Mouse (Mus musculus): ENCODE measurements around the gene Hk1. TPM values are rescaled to one million over a fixed set of nuclear protein-coding genes. Genes with fewer than 3 reads are reported as not detected.

Gene Hk1
- 3.1 TPM for polyA plus RNA-seq (2014; fragmentation: Illumina TruSeq; extraction: RNeasy Lipid Tissue Mini Kit (QIAGEN cat#74804); ENCODE audit: low read depth, low replicate concordance)

DNA sequence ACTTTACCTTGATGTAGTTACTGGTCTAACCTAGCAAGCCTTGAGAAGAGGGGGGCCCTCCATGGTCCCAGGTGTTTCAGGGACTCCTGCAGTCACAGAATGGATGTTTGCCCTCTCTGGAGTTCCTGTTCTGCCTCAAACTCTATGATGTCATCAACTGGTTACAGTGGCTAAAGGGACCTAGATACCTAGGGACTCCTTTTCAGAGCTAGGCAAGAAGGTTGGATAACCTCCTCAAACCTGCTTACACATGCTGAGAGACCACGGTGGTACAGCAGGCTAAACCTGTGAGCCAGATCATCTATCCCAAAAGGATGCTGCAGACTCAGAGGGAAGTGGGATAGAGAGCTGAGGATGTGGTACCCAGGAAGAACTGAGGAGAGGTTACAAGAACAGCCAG, at the start of gene Hk1:
Gene Hk1, minus strand, starts transcription at position 101 of the 400 bp plus-strand sequence.

DNA sequence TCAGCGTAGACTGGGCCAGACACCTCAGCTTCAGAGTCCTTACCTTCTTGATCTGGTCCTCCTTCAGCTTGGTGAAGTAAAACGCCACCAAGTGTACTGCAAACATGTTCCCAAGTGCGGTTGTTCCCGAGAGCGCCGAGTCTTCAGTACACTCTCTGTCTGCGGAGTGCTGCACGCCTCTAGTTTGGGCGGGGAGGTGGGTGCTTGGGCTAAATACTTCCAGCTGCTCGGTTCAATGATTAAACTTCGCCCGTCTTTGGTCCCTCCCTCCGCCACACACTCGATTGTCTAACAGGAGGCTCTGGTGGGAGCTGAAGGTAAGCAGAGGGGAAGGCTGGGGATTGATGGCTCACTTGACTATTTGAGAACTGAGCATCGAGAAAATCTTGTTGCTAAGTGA, 42.5 kb upstream of the Hk1 start, which contains the start of gene Hkdc1:
Gene Hkdc1, minus strand, starts transcription at position 237 of the 400 bp plus-strand sequence.

DNA sequence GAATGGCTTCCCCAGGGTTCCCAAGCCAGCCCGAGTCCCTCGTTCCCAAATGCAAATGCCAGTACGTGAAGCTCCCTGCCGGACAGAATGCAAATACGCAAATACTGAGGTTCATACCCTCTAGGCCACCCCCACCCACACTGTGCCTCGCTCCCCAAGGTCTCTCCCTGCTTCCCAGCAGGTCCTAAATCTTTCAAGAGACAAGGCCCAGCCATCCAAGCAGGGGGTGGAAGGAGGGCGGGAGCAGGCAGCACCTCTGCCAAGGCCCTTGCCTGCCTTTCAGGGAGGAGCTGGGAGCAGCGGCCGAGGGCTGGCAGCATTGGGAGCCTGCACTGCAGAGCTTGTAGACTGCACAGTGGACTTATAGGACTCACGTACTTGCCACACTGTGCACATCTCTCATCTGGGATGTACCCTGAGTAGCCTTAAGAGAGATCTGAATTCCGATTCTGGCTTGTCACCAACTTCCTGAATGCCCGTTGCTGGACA, 127.7 kb downstream of the Hk1 start, which contains the start of gene Tacr2:
Gene Tacr2, plus strand, starts transcription at position 439 of the 489 bp plus-strand sequence.

DNA sequence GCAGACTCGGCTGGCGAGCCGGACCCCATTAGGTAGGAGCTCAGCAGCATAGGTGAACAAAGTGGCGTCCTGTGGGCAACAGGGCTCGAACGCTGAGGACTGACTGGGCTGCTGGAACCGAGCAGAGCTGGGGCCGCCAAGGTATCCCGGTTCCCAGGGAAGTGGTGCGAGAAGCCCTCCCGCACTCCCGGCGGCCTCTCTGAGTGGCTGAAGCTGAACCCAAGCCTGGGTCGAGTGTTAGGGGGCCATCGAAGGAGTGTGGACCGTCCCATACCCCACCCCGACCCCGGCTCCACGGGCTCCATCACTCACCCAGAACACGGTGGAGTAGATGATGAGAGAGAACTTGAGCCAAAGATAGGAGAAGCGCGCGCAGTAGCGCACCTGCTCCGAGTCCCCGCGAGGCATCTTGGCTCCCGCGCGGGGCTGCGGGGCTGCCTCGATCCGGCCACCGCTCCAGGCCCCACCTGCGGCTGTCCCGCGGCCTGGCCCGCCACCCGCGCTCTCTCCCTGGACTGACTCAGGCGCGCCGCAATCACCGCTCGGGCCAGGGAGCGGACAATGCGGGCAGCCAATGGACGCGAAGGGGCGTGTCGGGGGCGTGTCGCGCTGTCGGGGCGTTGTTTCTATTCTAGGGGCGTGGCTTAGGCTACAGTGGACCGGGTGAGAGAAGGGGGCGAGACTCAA, 148.9 kb downstream of the Hk1 start, which contains the start of gene Tspan15:
Gene Tspan15, minus strand, starts transcription at position 544 of the 687 bp plus-strand sequence.

Other genes starting within 250 kb of the Hk1 start
- gene Neurog3, start 246.8 kb downstream of the Hk1 start, polyA plus RNA-seq (2014; fragmentation: Illumina TruSeq; extraction: RNeasy Lipid Tissue Mini Kit (QIAGEN cat#74804); ENCODE audit: low read depth, low replicate concordance) = not detected
- 5.3 TPM for gene Fam241b, start 236.0 kb downstream of the Hk1 start, polyA plus RNA-seq (2014; fragmentation: Illumina TruSeq; extraction: RNeasy Lipid Tissue Mini Kit (QIAGEN cat#74804); ENCODE audit: low read depth, low replicate concordance)
- 13.2 TPM for gene Tspan15, start 148.7 kb downstream of the Hk1 start, polyA plus RNA-seq (2014; fragmentation: Illumina TruSeq; extraction: RNeasy Lipid Tissue Mini Kit (QIAGEN cat#74804); ENCODE audit: low read depth, low replicate concordance)
- 15.5 TPM for gene Tacr2, start 127.5 kb downstream of the Hk1 start, polyA plus RNA-seq (2014; fragmentation: Illumina TruSeq; extraction: RNeasy Lipid Tissue Mini Kit (QIAGEN cat#74804); ENCODE audit: low read depth, low replicate concordance)
- not detected for gene Hkdc1, start 42.6 kb upstream of the Hk1 start, polyA plus RNA-seq (2014; fragmentation: Illumina TruSeq; extraction: RNeasy Lipid Tissue Mini Kit (QIAGEN cat#74804); ENCODE audit: low read depth, low replicate concordance)
- gene 4930507D05Rik, start 69.6 kb upstream of the Hk1 start, polyA plus RNA-seq (2014; fragmentation: Illumina TruSeq; extraction: RNeasy Lipid Tissue Mini Kit (QIAGEN cat#74804); ENCODE audit: low read depth, low replicate concordance) = not detected
- gene Supv3l1, start 69.8 kb upstream of the Hk1 start, polyA plus RNA-seq (2014; fragmentation: Illumina TruSeq; extraction: RNeasy Lipid Tissue Mini Kit (QIAGEN cat#74804); ENCODE audit: low read depth, low replicate concordance) = 23.1 TPM
- gene Vps26a, start 106.9 kb upstream of the Hk1 start, polyA plus RNA-seq (2014; fragmentation: Illumina TruSeq; extraction: RNeasy Lipid Tissue Mini Kit (QIAGEN cat#74804); ENCODE audit: low read depth, low replicate concordance) = 180 TPM
- gene Srgn, start 147.5 kb upstream of the Hk1 start, polyA plus RNA-seq (2014; fragmentation: Illumina TruSeq; extraction: RNeasy Lipid Tissue Mini Kit (QIAGEN cat#74804); ENCODE audit: low read depth, low replicate concordance) = 312 TPM
- 51.7 TPM for gene Kif1bp, start 198.5 kb upstream of the Hk1 start, polyA plus RNA-seq (2014; fragmentation: Illumina TruSeq; extraction: RNeasy Lipid Tissue Mini Kit (QIAGEN cat#74804); ENCODE audit: low read depth, low replicate concordance)
- 86.1 TPM for gene Ddx21, start 222.4 kb upstream of the Hk1 start, polyA plus RNA-seq (2014; fragmentation: Illumina TruSeq; extraction: RNeasy Lipid Tissue Mini Kit (QIAGEN cat#74804); ENCODE audit: low read depth, low replicate concordance)